12 mouse cellular contexts compared by ENCODE assay signal in the genomic region with DNA sequence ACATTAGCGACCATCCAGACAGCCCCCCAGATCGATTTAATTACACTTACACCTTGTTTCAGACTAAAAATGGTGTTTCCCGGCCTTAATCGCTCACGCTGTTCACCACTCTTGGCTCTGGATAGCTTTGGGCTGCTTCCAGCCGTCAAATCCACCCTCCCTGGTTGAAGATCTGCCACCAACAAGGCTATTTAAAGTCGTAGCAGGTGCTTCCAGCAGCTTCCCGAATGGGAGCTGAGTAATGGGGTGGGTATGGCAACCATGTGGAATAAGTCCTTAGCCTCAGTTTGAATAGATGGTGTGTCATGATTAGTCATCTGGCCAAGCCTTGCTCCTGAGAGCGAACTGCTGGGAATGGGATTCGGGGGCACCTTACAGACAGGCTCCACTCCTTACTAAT.
A peak's percentile ranks its signal among the peaks of the same experiment; 100 is the strongest.
DNase-seq lines count a peak whose midpoint lies in the region; ATAC-seq lines count a peak whose summit lies in the region.
"Had no signal": no experiment of that assay in that cellular context is flagged by ENCODE, and none has a peak within 500 bp of the region (broad histone marks: within the 10 kb centered on the region; RNA-seq: fewer than 3 reads in every experiment).

No protein-coding gene starts in this region.

- no peak for ATAC-seq in hindbrain, embryonic 14.5 days (ENCODE audit: low FRiP score)

- no peaks in the 10 kb centered on the region for H3K4me1 ChIP-seq in hindbrain, embryonic 14.5 days (replicated peaks; ENCODE audit: control insufficient read depth, insufficient read depth, low read length)
- H3K4me1 ChIP-seq: lung, embryonic 15.5 days had no signal

- 72% methylated on average over 10 of the region's 10 CpGs for WGBS in hindbrain, embryonic 14.5 days

- no peaks in the 10 kb centered on the region for H3K9me3 ChIP-seq in hindbrain, embryonic 14.5 days (ENCODE audit: control insufficient read depth, low read length)
- H3K9me3 ChIP-seq: embryonic facial prominence, embryonic 10.5 days; lung, embryonic 15.5 days had no signal

- H3K4me2 ChIP-seq in hindbrain, embryonic 14.5 days (replicated peaks): no peak overlapping the region
- H3K4me2 ChIP-seq: lung, embryonic 15.5 days had no signal

- no peak overlapping the region for H3K9ac ChIP-seq in hindbrain, embryonic 14.5 days
- H3K9ac ChIP-seq: lung, embryonic 15.5 days had no signal

- no peak overlapping the region for H3K27ac ChIP-seq in hindbrain, embryonic 14.5 days
- H3K27ac ChIP-seq: embryonic facial prominence, embryonic 10.5 days; lung, embryonic 15.5 days had no signal

- H3K4me3 ChIP-seq in hindbrain, embryonic 14.5 days (replicated peaks; ENCODE audit: low read length): no peak overlapping the region
- H3K4me3 ChIP-seq: embryonic facial prominence, embryonic 10.5 days; lung, embryonic 15.5 days had no signal

- H3K27me3 ChIP-seq in hindbrain, embryonic 14.5 days (ENCODE audit: control insufficient read depth, insufficient read depth, low read length): no peaks in the 10 kb centered on the region
- H3K27me3 ChIP-seq: lung, embryonic 15.5 days had no signal

- DNase-seq in heart, adult 8-10 months (ENCODE audit: low spot score): peak; percentile 48
- no peak for DNase-seq in heart, postnatal 25 days (ENCODE audit: low spot score)
- DNase-seq in frontal cortex, adult 2 months (ENCODE audit: extremely low spot score in 1 of 2, low spot score in 1 of 2): peak; percentile 78 to 83
- peak; percentile 64 to 66 for DNase-seq in layer of hippocampus, postnatal 36 days
- DNase-seq in right cerebral cortex, postnatal 4 days: peak; percentile 38
- no peak for DNase-seq in adrenal gland, postnatal 25 days
- DNase-seq in hindbrain, embryonic 14.5 days (ENCODE audit: low spot score): no peak
- no peak for DNase-seq in T-cell, adult 2 months (ENCODE audit: low spot score)
- DNase-seq: adrenal gland, postnatal 10 days; kidney, postnatal 10 days had no signal

- intact Hi-C loops in heart, postnatal 25 days (cut with DNase I): no loop called here

- no peaks in the 10 kb centered on the region for H3K36me3 ChIP-seq in hindbrain, embryonic 14.5 days (replicated peaks; ENCODE audit: control insufficient read depth, insufficient read depth)
- H3K36me3 ChIP-seq: embryonic facial prominence, embryonic 10.5 days; lung, embryonic 15.5 days had no signal

Comparison
In these comparisons a context has a peak if more than half of its experiments do, and no peak if none do; other contexts are left out.
1. DNase-seq: peak in heart, adult 8-10 months (single experiment), frontal cortex, adult 2 months (2 of 2), layer of hippocampus, postnatal 36 days (2 of 2) and right cerebral cortex, postnatal 4 days (single experiment); none in heart, postnatal 25 days (single experiment), adrenal gland, postnatal 25 days (single experiment), hindbrain, embryonic 14.5 days (single experiment) and T-cell, adult 2 months (single experiment).